Mouse (Mus musculus): Measurements from ENCODE around the gene Terf2. TPM values are rescaled to one million over a fixed set of nuclear protein-coding genes. Genes with fewer than 3 reads are reported as not detected.
"Not testable (repeated sequence)": the region's sequence is repeated elsewhere in the genome, so short reads cannot be mapped to it uniquely, and the experiment has no call there.

Gene Terf2
- total RNA-seq, 2 experiments from 2014 or later = 33.9 to 37.1 TPM

- DNase-seq (ENCODE audit: low spot score in 2 of 2) = no peak
Measured at GRCm38 (mm10) chr8:107115008-107115320, 18.6 kb upstream of the Terf2 start.

DNA sequence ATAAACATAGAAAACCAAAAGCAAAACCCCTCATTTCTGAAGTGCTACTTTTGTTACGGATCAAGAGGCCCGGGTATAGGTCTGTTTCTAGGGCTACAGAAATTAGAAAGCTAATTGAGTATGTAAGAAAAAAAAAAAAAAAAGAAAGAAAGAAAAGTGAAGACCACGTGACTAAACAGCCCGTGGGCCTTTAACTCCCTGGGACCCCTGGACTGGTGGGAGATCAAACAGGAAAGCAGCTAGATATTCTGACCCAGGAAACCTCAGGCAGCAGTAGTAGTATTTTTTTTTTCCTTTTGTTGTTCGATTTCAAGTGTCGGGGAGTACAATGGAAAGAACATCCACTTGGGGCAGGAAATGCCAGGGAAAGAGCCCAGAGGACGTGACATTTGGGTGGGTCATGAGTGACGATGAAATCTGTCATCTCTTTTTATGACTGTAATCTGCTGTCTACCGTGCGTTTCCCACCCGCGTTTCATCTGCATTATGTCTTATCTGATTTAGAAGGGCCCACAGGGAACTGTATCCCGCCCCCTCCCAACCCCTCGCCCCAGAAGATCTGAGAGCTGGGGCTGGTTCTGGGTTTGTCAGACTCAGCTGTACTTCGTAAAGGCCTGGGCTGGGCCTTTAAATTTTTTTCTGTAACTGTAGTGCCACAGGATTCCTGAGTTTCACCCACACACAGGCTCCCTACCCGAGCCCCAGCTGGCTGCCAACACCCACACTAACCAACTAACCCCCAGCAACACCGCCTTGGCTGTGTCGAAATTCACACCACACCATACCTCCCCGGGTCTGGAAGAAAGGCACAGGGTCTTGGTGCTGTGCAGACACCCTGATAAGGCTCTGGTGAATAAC lies 18.0 kb upstream of the Terf2 start:
- peak in 1 of 2 experiments; percentile 27 for DNase-seq (ENCODE audit: low spot score in 2 of 2)

DNA sequence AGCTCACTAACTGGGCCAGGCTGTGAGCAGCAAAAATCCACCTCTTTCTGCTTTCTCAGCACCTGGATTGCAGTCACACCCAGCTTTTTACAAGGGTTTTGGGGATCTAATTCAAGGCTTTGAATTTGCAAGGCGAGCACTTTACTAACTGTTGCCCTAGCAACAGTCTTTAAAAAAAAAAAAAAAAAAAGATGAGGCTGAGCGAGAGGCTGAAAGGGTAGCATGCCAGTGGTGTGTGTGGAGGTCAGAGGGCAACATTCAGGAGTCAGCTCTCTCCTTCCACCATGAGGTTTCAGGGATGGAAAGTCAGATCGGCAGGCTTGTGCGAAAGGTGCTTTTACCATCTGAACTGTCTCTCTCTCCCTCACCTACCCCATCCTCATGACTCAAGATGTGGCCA lies 16.9 kb upstream of the Terf2 start:
- DNase-seq (ENCODE audit: low spot score in 2 of 2) = no peak

GRCm38 (mm10) chr8:107111340-107112105 lies 15.2 kb upstream of the Terf2 start:
- no peak for DNase-seq (ENCODE audit: low spot score in 2 of 2)

DNA sequence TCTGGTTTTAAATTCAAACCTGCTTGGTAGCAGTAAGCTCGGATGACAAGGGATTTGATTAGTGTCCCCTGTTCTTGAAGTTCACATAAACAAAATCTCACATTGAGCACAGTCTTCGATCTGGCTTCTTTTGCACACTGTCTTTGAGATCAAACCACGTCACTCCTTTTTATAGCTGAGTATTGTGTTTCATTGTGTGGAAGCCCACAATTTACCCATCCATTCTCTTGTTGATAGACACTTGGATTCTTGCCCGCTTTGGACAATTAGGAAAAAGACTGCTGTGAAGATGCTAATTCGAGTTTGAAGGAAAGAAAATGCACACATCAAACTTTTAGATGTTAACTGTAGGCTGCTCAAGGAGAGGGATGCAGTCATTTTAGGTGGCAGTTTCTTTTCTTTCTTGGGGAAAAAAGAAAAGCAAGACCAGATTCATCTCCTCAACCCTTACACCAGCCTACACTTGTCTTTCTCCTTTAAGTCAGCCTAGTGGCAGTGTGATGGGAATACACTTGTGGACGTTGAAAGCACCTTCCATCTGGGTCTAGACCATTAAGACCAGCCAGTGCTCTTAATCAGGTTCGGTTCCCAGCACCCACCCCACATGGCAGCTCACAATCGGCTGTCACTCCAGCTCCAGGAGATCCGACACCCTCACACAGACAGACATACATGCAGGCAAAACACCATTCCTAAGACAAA lies 14.4 kb upstream of the Terf2 start:
- no peak for DNase-seq (ENCODE audit: low spot score in 2 of 2)

GRCm38 (mm10) chr8:107109816-107110435 lies 13.6 kb upstream of the Terf2 start:
- no peak for DNase-seq (ENCODE audit: low spot score in 2 of 2)

GRCm38 (mm10) chr8:107108978-107109720 lies 12.8 kb upstream of the Terf2 start:
- no peak for DNase-seq (ENCODE audit: low spot score in 2 of 2)

DNA sequence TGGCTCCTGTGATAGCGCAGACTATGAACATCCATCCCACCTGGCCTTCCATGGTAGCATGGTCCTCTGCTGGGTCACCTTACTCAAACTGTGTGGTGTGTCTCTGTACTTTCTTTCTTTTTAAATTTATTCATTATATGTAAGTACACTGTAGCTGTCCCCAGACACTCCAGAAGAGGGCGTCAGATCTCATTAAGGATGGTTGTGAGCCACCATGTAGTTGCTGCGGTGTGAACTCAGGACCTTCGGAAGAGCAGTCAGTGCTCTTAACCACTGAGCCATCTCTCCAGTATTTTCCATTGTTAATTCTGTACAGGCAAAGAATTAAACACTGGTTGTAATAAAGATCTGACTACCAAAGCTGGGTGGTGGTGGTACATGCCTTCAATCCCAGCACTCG lies 11.7 kb upstream of the Terf2 start:
- not testable (repeated sequence) for DNase-seq (ENCODE audit: low spot score in 2 of 2)

GRCm38 (mm10) chr8:107104547-107104946 lies 8.2 kb upstream of the Terf2 start:
- DNase-seq (ENCODE audit: low spot score in 2 of 2) = peak; percentile 56 to 62

GRCm38 (mm10) chr8:107100635-107101034 lies 4.3 kb upstream of the Terf2 start:
- no peak for DNase-seq (ENCODE audit: low spot score in 2 of 2)

DNA sequence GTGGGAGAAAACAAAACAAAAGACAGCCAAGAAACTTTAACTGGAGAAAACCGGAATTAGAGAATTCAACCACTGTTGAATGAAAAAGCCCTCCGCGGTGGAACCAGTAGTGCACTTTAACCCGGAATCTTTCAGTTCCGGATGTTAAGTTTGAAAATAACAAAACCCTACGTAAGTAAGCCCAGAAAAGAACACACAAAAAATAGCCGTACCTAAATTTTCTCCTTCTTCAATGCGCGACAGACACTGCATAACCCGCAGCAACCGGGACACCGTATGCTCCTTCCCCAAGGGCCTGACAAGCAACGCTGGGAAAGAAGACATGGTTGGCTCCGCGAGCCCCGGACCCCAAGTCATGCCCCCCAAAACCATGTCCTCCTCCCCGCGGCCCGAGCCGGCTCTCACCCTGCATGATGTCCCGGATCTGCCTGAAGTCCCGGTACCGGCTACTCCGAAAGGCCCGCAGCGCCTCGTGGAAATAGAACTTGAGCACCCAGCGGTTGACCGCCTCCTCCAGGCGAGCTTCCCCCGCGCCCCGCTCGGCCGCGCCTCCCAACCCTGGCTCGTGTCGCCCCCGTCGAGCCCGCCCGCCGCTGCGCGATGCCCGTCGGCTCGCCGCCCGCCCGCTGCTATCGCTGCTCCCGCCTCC lies 506 bp downstream of the Terf2 start:
- DNase-seq (ENCODE audit: low spot score in 2 of 2) = peak; percentile 43 to 52

DNA sequence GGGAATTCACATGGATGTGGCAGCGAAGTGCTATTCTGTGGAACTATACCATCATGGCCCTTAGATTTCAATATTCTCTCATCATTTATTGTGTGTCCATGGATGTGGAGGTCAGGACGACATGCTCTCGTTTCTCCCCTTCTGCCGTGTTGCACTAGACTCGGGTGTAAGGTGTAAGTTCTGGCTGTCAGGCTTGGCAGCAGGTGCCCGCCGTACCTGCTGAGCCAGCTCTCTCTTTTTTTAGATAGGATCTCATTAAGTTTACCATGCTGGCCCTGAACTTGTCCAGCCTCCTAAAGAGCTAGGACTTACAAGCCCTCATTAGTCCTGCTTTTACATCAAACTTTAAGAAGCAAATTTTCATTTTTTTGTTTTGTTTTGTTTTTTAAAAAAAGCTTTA lies 5.8 kb downstream of the Terf2 start:
- DNase-seq (ENCODE audit: low spot score in 2 of 2) = no peak

GRCm38 (mm10) chr8:107088526-107089063 lies 7.8 kb downstream of the Terf2 start:
- DNase-seq (ENCODE audit: low spot score in 2 of 2) = no peak

- DNase-seq (ENCODE audit: low spot score in 2 of 2) = no peak
Measured at GRCm38 (mm10) chr8:107086018-107086417, 10.3 kb downstream of the Terf2 start.

DNA sequence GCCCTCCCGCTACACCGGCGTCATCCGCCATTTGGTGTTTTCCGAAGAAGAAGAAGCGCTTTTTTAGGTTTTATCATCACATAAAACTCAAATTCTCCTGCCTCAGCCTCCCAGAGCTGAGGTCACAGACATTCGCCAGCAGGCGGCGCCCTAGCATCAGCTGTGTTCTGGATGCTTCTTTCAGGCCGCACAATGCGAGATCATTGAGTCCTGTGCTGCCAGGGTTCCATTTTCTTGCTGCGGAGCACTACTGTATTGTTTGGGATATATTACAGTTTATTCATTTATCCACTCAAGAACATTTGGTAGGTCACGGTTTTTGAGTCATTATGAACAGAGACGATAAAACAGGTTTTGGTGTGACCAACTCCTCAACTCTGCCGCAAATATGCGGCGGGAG lies 11.0 kb downstream of the Terf2 start:
- no peak for DNase-seq (ENCODE audit: low spot score in 2 of 2)

DNA sequence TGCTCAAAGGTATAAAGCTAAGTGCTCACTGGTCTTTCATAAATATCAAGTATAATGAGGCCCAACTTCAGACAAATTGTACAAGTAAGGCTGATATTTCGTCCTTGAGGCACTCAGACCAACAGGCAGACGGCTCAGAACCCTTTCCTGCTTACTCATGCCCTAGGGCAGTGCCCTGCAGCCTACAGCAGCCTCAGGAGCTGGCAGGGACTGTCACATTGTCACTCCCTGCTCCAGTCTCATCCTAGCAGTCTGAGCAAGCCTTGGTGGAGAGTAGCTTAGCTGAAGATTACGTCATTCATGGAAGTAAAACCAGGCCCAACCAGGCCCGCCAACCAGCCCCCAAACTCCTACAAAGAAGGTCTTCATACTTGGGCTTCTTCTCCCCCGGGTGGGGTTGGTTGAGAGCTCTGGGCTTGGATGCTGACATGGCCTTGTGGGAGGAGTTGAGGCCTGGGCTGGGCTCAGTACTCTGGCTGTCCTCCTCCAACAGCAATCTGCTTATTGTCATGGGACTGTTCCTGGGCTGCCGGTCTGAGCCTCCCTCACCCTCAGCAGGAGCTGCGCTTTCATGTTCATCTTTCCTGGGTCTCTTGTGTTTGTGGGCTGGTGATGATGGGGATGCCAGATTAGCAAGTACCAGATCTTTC lies 20.0 kb downstream of the Terf2 start:
- no peak for DNase-seq (ENCODE audit: low spot score in 2 of 2)

DNA sequence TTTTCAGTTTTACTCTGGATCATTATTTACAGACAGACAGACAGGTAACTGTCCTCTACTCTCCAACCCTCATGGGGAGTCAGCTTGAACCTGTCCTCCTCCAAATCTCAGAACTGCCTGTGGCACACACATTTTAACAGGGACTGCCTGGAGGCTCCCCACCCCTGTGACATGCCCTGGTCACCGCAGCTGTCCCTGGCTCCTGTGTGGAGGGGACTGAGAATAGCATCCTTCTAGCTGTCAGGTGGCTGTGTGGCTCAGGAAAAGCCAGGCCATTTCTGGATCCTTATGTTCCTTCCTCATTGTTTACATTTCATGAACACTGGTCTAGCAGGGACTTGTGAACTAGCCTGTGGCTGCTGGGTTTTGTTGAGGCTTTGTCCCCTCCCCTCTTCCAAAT lies 22.2 kb downstream of the Terf2 start:
- no peak for DNase-seq (ENCODE audit: low spot score in 2 of 2)

DNA sequence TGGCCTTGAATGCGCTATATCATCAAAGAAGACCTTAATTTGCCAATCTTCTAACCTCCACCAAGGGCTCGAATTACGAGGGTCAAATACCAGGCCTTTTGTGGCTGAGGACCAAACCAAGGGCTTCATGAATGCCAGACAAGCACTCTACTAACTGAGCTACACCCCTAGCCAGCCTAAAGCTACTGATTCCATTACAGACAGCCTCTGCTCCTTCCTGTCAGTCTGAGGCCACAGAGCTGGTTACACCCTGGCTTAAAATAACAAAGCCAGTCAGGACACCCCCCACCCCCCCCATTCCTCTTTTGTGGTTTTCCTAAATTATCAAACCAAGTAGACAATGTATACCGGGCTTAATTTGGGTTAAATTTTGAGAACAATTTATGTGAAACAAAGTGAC lies 22.6 kb downstream of the Terf2 start:
- DNase-seq (ENCODE audit: low spot score in 2 of 2) = no peak
